7 mouse cellular contexts compared by ENCODE assay signal in the genomic region with DNA sequence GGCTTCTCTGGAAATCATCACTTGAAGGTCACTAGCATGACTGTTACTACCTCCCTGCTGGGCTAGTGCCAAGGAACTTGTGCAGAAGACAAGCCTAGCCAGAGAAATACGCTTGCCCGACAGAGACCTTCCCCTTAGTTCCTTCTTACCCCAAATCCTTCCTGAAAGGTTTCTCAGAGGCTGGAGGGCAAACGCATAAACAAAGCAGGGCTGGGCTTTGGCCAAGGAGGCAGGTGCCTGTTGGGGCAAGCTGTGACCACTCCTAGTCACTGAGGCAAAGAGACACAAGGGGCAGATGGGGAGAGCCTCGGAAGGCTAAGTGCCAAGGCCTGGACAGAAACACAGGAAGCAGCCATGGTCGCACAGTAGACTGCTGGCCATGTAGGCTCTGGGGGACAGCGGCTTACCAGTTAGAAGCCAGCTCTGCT. TPM values are rescaled to one million over a fixed set of nuclear protein-coding genes. Genes with fewer than 3 reads are reported as not detected.
A peak's percentile ranks its signal among the peaks of the same experiment; 100 is the strongest.
DNase-seq lines count a peak whose midpoint lies in the region; ATAC-seq lines count a peak whose summit lies in the region.

No protein-coding gene starts in this region.

- H3K9me3 ChIP-seq in limb, embryonic 11.5 days (ENCODE audit: control insufficient read depth, low read length), result no peaks in the 10 kb centered on the region
- no peaks in the 10 kb centered on the region for H3K9me3 ChIP-seq in limb, embryonic 10.5 days (replicated peaks)
- H3K9me3 ChIP-seq in heart, embryonic 11.5 days (replicated peaks; ENCODE audit: control insufficient read depth, low read length), result no peaks in the 10 kb centered on the region
- H3K9me3 ChIP-seq in midbrain, embryonic 14.5 days (ENCODE audit: control insufficient read depth, low read length), result no peaks in the 10 kb centered on the region

- 77% methylated on average over 6 of the region's 6 CpGs for WGBS in limb, embryonic 11.5 days
- 77% methylated on average over 6 of the region's 6 CpGs for WGBS in limb, embryonic 10.5 days
- WGBS in heart, embryonic 11.5 days (ENCODE audit: insufficient replicate concordance), result 61% methylated on average over 6 of the region's 6 CpGs
- WGBS in midbrain, embryonic 14.5 days, result 69% methylated on average over 6 of the region's 6 CpGs

- H3K9ac ChIP-seq in limb, embryonic 11.5 days (ENCODE audit: low read length), result no peak overlapping the region
- H3K9ac ChIP-seq in heart, embryonic 11.5 days (ENCODE audit: low read depth, low read length), result no peak overlapping the region
- H3K9ac ChIP-seq in midbrain, embryonic 14.5 days (replicated peaks; ENCODE audit: low read length), result no peak overlapping the region

- no peak for ATAC-seq in limb, embryonic 11.5 days (ENCODE audit: insufficient number of reproducible peaks, low FRiP score, low TSS enrichment, low read depth)
- no peak for ATAC-seq in heart, embryonic 11.5 days (replicated peaks; ENCODE audit: insufficient number of reproducible peaks, low FRiP score, low TSS enrichment)
- no peak for ATAC-seq in midbrain, embryonic 14.5 days (ENCODE audit: low FRiP score, low TSS enrichment)
- ATAC-seq in monocyte, adult 5-6 weeks (replicated peaks; ENCODE audit: insufficient number of reproducible peaks, low FRiP score, low TSS enrichment, poor library complexity, severe bottlenecking), result no peak

- no peaks in the 10 kb centered on the region for H3K36me3 ChIP-seq in limb, embryonic 11.5 days (ENCODE audit: control insufficient read depth, insufficient read depth, low read length)
- H3K36me3 ChIP-seq in limb, embryonic 10.5 days, result peaks cover 37% of the 10 kb centered on the region
- no peaks in the 10 kb centered on the region for H3K36me3 ChIP-seq in heart, embryonic 11.5 days (ENCODE audit: control insufficient read depth, insufficient read depth, low read length)
- peaks cover 13% of the 10 kb centered on the region; the same call in 1 of the 2 replicates for H3K36me3 ChIP-seq in midbrain, embryonic 14.5 days (ENCODE audit: control insufficient read depth, insufficient read depth, low read length)

- no peak overlapping the region for H3K4me3 ChIP-seq in limb, embryonic 11.5 days (ENCODE audit: low read depth, low read length)
- no peak overlapping the region for H3K4me3 ChIP-seq in limb, embryonic 10.5 days
- H3K4me3 ChIP-seq in heart, embryonic 11.5 days (ENCODE audit: low read depth, low read length), result no peak overlapping the region
- no peak overlapping the region for H3K4me3 ChIP-seq in midbrain, embryonic 14.5 days (replicated peaks; ENCODE audit: low read depth, low read length)

- no peak for DNase-seq in limb, embryonic 11.5 days (ENCODE audit: low spot score)
- DNase-seq in limb, embryonic 10.5 days (ENCODE audit: low spot score), result no peak
- peak; percentile 85 to 87 for DNase-seq in cerebellum, adult 18-20 months
- DNase-seq in midbrain, embryonic 14.5 days, result peak; percentile 28
- DNase-seq in thymus, adult 18-20 months, result no peak

- 0 out of 2 replicates have a peak, but pooled peaks cover 8% of the 10 kb centered on the region for H3K4me1 ChIP-seq in limb, embryonic 11.5 days (ENCODE audit: control insufficient read depth, insufficient read depth, low read length)
- peaks cover 15% of the 10 kb centered on the region for H3K4me1 ChIP-seq in limb, embryonic 10.5 days
- peaks cover 4% of the 10 kb centered on the region for H3K4me1 ChIP-seq in heart, embryonic 11.5 days (ENCODE audit: control insufficient read depth, insufficient read depth, low read length)
- H3K4me1 ChIP-seq in midbrain, embryonic 14.5 days (ENCODE audit: control insufficient read depth, insufficient read depth, low read length), result no peaks in the 10 kb centered on the region

- H3K4me2 ChIP-seq in limb, embryonic 11.5 days (ENCODE audit: low read depth, severe bottlenecking), result no peak overlapping the region
- H3K4me2 ChIP-seq in heart, embryonic 11.5 days, result no peak overlapping the region
- no peak overlapping the region for H3K4me2 ChIP-seq in midbrain, embryonic 14.5 days (ENCODE audit: low read length)

- no peaks in the 10 kb centered on the region for H3K27me3 ChIP-seq in limb, embryonic 11.5 days (ENCODE audit: control insufficient read depth, insufficient read depth, low read length)
- H3K27me3 ChIP-seq in limb, embryonic 10.5 days (ENCODE audit: low read depth, poor library complexity, severe bottlenecking), result no peaks in the 10 kb centered on the region
- no peaks in the 10 kb centered on the region for H3K27me3 ChIP-seq in heart, embryonic 11.5 days (ENCODE audit: control insufficient read depth, insufficient read depth, low read length)
- no peaks in the 10 kb centered on the region for H3K27me3 ChIP-seq in midbrain, embryonic 14.5 days (ENCODE audit: control insufficient read depth, insufficient read depth, low read length)

- 0 out of 2 replicates have a peak overlapping the region, but pooled peaks have one; percentile 36 for H3K27ac ChIP-seq in limb, embryonic 11.5 days (replicated peaks; ENCODE audit: low read depth, low read length)
- no peak overlapping the region for H3K27ac ChIP-seq in limb, embryonic 10.5 days
- peak overlapping the region; percentile 43; the same call in 1 of the 2 replicates for H3K27ac ChIP-seq in heart, embryonic 11.5 days (ENCODE audit: low read depth, low read length)
- H3K27ac ChIP-seq in midbrain, embryonic 14.5 days (replicated peaks; ENCODE audit: low read depth, low read length), result peak overlapping the region; percentile 41; the same call in 1 of the 2 replicates

RNA-seq across cellular contexts. Expression of gene Atp1b3, which starts 37.7 kb away (rescaled TPM):
- 150 and 154 TPM in 2 replicates for polyA plus RNA-seq in limb, embryonic 11.5 days (2014; fragmentation: Nextera tagmentation; extraction: Ambion mirVana)
- polyA plus RNA-seq in limb, embryonic 10.5 days (2016; fragmentation: Nextera tagmentation; extraction: Ambion mirVana), result 148 and 162 TPM in 2 replicates
- polyA plus RNA-seq in heart, embryonic 11.5 days (2014; fragmentation: Nextera tagmentation; extraction: Ambion mirVana), result 149 and 177 TPM in 2 replicates
- polyA plus RNA-seq in midbrain, embryonic 14.5 days (2014; fragmentation: Nextera tagmentation; extraction: Ambion mirVana), result 142 and 183 TPM in 2 replicates
- total RNA-seq in monocyte, adult 5-6 weeks (2017), result 298 to 398 TPM (median 324 TPM) in 3 replicates

Comparison
In these comparisons a context has a peak if more than half of its experiments do, and no peak if none do; other contexts are left out.
1. DNase-seq: peak in cerebellum, adult 18-20 months (2 of 2) and midbrain, embryonic 14.5 days (single experiment); none in limb, embryonic 11.5 days (single experiment), limb, embryonic 10.5 days (single experiment) and thymus, adult 18-20 months (0 of 2).